Mouse (Mus musculus): ENCODE results near the gene Ank3. TPM values are rescaled to one million over a fixed set of nuclear protein-coding genes. Genes with fewer than 3 reads are reported as not detected.

The Ank3 gene
- polyA plus RNA-seq, 1 experiment from 2014 or later, result 13.4 TPM

DNA sequence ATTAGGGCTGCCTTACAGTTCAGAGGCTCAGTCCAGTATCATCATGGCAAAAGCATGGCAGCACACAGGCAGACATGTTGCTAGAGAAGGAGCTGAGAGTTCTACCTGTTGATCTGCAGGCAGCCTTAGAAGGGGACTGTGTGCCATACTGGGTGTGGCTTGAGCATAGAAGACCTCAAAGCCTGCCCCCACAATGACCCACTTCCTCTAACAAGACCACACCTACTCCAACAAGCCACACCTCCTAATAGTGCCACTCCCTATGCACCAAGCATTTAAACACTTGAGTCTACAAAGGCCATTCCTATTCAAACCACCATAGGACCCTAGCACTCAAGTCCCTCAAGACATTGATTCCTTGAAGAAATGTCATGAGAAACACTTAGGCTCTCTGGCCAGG, 643.0 kb downstream of the Ank3 start:
- Histone ChIP-seq H3K27ac (ENCODE audit: low read depth, low read length) (no peak overlapping the region), H3K9me3 (ENCODE audit: control insufficient read depth, low read length) (no peaks in the 10 kb centered on the region), H3K4me2 (no peak overlapping the region), H3K9ac (ENCODE audit: low read depth, low read length) (no peak overlapping the region), H3K36me3 (ENCODE audit: control insufficient read depth, insufficient read depth, low read length) (no peaks in the 10 kb centered on the region), H3K27me3 (replicated peaks; ENCODE audit: control insufficient read depth, insufficient read depth, low read length) (no peaks in the 10 kb centered on the region), H3K4me3 (ENCODE audit: low read depth, low read length) (no peak overlapping the region), H3K4me1 (replicated peaks; ENCODE audit: control insufficient read depth, insufficient read depth, low read length) (no peaks in the 10 kb centered on the region)
- no peak for DNase-seq (ENCODE audit: low spot score)
- no peak for ATAC-seq (replicated peaks; ENCODE audit: low FRiP score)

GRCm38 (mm10) chr10:70045722-70046121, 647.1 kb downstream of the Ank3 start:
- no peak for ATAC-seq (replicated peaks; ENCODE audit: low FRiP score)
- Histone ChIP-seq H3K4me1 (replicated peaks; ENCODE audit: control insufficient read depth, insufficient read depth, low read length) (no peaks in the 10 kb centered on the region), H3K4me2 (no peak overlapping the region), H3K4me3 (ENCODE audit: low read depth, low read length) (no peak overlapping the region), H3K27ac (ENCODE audit: low read depth, low read length) (no peak overlapping the region), H3K9ac (ENCODE audit: low read depth, low read length) (no peak overlapping the region), H3K9me3 (ENCODE audit: control insufficient read depth, low read length) (no peaks in the 10 kb centered on the region), H3K27me3 (replicated peaks; ENCODE audit: control insufficient read depth, insufficient read depth, low read length) (no peaks in the 10 kb centered on the region), H3K36me3 (ENCODE audit: control insufficient read depth, insufficient read depth, low read length) (no peaks in the 10 kb centered on the region)
- DNase-seq (ENCODE audit: low spot score), result no peak
- WGBS, result 76% methylated on average over 2 of the region's 2 CpGs

DNA sequence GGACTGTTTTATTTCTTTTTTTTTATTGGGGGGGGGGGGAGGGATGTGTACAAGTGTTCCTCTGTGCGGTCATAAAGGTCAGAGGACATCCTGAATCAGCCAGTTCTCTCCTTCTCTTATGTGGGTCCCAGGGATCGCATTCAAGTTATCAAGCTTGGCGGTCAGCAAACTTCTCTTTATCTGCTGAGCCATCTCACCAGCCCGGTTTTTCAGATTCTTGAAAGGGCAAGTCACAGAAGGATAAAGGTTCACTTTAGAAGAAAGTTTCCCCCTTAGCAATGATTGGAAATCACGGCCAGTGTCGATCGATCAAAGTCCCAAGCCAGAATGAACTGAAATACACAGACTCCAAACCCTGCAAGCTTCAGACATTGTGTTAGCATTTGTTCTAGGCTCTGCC, 651.2 kb downstream of the Ank3 start:
- no peaks in the 10 kb centered on the region for H3K27me3 ChIP-seq (replicated peaks; ENCODE audit: control insufficient read depth, insufficient read depth, low read length)
- no peak for ATAC-seq (replicated peaks; ENCODE audit: low FRiP score)
- WGBS, result 79% methylated on average over 7 of the region's 7 CpGs
- peaks cover 4% of the 10 kb centered on the region for H3K9me3 ChIP-seq (ENCODE audit: control insufficient read depth, low read length)
- no peaks in the 10 kb centered on the region for H3K4me1 ChIP-seq (replicated peaks; ENCODE audit: control insufficient read depth, insufficient read depth, low read length)
- no peak overlapping the region for H3K9ac ChIP-seq (ENCODE audit: low read depth, low read length)
- H3K4me3 ChIP-seq (ENCODE audit: low read depth, low read length), result no peak overlapping the region
- H3K27ac ChIP-seq (ENCODE audit: low read depth, low read length), result no peak overlapping the region
- H3K4me2 ChIP-seq, result no peak overlapping the region
- no peaks in the 10 kb centered on the region for H3K36me3 ChIP-seq (ENCODE audit: control insufficient read depth, insufficient read depth, low read length)
- no peak for DNase-seq (ENCODE audit: low spot score)

DNA sequence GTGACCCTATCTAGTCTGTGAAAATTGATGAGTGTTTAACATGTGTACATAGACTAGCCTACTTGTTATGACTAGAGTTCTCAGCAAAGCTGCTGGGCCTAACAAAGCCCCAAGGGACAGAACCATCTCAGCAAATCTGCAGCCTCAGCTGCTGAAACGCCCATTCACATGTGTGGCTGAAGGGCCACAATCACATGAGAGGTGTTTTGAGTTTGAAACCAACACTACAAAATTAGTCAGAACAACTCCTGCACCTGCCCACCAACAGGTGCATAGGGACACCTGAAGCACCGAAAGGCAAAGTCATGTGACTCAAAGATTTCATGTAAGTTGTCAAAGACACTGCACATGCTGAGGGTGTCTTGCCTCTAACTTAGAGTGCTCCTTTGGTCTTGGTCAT, 656.7 kb downstream of the Ank3 start:
- DNase-seq (ENCODE audit: low spot score) (no peak), ATAC-seq (replicated peaks; ENCODE audit: low FRiP score) (no peak)
- Histone ChIP-seq H3K36me3 (ENCODE audit: control insufficient read depth, insufficient read depth, low read length) (no peaks in the 10 kb centered on the region), H3K9ac (ENCODE audit: low read depth, low read length) (no peak overlapping the region), H3K4me1 (replicated peaks; ENCODE audit: control insufficient read depth, insufficient read depth, low read length) (no peaks in the 10 kb centered on the region), H3K27ac (ENCODE audit: low read depth, low read length) (no peak overlapping the region), H3K9me3 (ENCODE audit: control insufficient read depth, low read length) (peaks cover 4% of the 10 kb centered on the region), H3K4me3 (ENCODE audit: low read depth, low read length) (no peak overlapping the region), H3K27me3 (replicated peaks; ENCODE audit: control insufficient read depth, insufficient read depth, low read length) (no peaks in the 10 kb centered on the region), H3K4me2 (no peak overlapping the region)
- 82% methylated on average over 2 of the region's 2 CpGs for WGBS

- Histone ChIP-seq H3K4me2 (no peak overlapping the region), H3K4me1 (replicated peaks; ENCODE audit: control insufficient read depth, insufficient read depth, low read length) (no peaks in the 10 kb centered on the region), H3K9me3 (ENCODE audit: control insufficient read depth, low read length) (peaks cover 4% of the 10 kb centered on the region), H3K27ac (ENCODE audit: low read depth, low read length) (no peak overlapping the region), H3K36me3 (ENCODE audit: control insufficient read depth, insufficient read depth, low read length) (no peaks in the 10 kb centered on the region), H3K9ac (ENCODE audit: low read depth, low read length) (no peak overlapping the region), H3K4me3 (ENCODE audit: low read depth, low read length) (no peak overlapping the region), H3K27me3 (replicated peaks; ENCODE audit: control insufficient read depth, insufficient read depth, low read length) (no peaks in the 10 kb centered on the region)
- DNase-seq (ENCODE audit: low spot score) (no peak), ATAC-seq (replicated peaks; ENCODE audit: low FRiP score) (no peak)
- WGBS, result 55% methylated on average over 3 of the region's 3 CpGs
Measured at GRCm38 (mm10) chr10:70057064-70057463, 658.5 kb downstream of the Ank3 start.

GRCm38 (mm10) chr10:70060021-70060688, 661.6 kb downstream of the Ank3 start:
- Histone ChIP-seq H3K36me3 (ENCODE audit: control insufficient read depth, insufficient read depth, low read length) (no peaks in the 10 kb centered on the region), H3K4me1 (replicated peaks; ENCODE audit: control insufficient read depth, insufficient read depth, low read length) (no peaks in the 10 kb centered on the region), H3K27me3 (replicated peaks; ENCODE audit: control insufficient read depth, insufficient read depth, low read length) (no peaks in the 10 kb centered on the region), H3K4me2 (no peak overlapping the region), H3K9ac (ENCODE audit: low read depth, low read length) (no peak overlapping the region), H3K4me3 (ENCODE audit: low read depth, low read length) (no peak overlapping the region), H3K27ac (ENCODE audit: low read depth, low read length) (no peak overlapping the region), H3K9me3 (ENCODE audit: control insufficient read depth, low read length) (no peaks in the 10 kb centered on the region; the same call in 1 of the 2 replicates)
- ATAC-seq (replicated peaks; ENCODE audit: low FRiP score) (no peak), DNase-seq (ENCODE audit: low spot score) (no peak)
- 78% methylated on average over 19 of the region's 19 CpGs for WGBS

GRCm38 (mm10) chr10:70060689-70061081, 662.1 kb downstream of the Ank3 start:
- Histone ChIP-seq H3K4me3 (ENCODE audit: low read depth, low read length) (no peak overlapping the region), H3K4me2 (no peak overlapping the region), H3K9me3 (ENCODE audit: control insufficient read depth, low read length) (no peaks in the 10 kb centered on the region; the same call in 1 of the 2 replicates), H3K36me3 (ENCODE audit: control insufficient read depth, insufficient read depth, low read length) (no peaks in the 10 kb centered on the region), H3K27me3 (replicated peaks; ENCODE audit: control insufficient read depth, insufficient read depth, low read length) (no peaks in the 10 kb centered on the region), H3K27ac (ENCODE audit: low read depth, low read length) (no peak overlapping the region), H3K9ac (ENCODE audit: low read depth, low read length) (no peak overlapping the region), H3K4me1 (replicated peaks; ENCODE audit: control insufficient read depth, insufficient read depth, low read length) (no peaks in the 10 kb centered on the region)
- DNase-seq (ENCODE audit: low spot score) (no peak), ATAC-seq (replicated peaks; ENCODE audit: low FRiP score) (no peak)
- WGBS, result 43% methylated on average over 10 of the region's 10 CpGs

DNA sequence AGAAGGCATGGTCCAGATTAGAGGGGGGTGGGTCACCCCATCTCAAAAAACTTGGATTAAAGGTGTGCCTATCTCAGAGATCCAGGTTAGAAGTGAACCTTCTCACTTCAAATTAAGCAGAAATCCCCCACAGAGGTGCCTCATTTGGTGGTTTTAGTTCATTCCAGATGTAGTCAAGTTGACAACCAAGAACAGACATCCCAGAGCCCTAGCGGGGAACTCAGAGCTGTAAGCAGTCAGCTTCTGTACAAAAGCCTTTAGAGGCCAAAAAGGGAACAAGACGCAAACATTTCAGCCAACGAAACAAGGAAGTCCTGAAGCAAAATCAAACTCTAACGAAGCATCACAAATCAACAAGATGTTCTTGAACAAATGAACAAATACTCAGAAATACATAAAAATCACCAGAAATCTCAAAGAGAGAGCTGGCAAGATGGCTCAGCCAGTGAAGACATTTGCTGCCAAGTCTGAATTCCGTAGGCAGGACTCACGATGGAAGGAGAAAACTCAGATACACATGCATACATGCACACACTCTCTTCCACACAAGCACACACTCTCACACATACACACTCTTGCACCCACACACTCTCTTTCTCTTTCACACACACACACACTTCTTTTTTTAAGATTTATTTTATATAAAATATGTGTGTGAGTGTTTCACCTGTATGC, 665.4 kb downstream of the Ank3 start:
- no peaks in the 10 kb centered on the region for H3K27me3 ChIP-seq (replicated peaks; ENCODE audit: control insufficient read depth, insufficient read depth, low read length)
- no peaks in the 10 kb centered on the region; the same call in 1 of the 2 replicates for H3K9me3 ChIP-seq (ENCODE audit: control insufficient read depth, low read length)
- DNase-seq (ENCODE audit: low spot score) (no peak), ATAC-seq (replicated peaks; ENCODE audit: low FRiP score) (no peak)
- H3K27ac ChIP-seq (ENCODE audit: low read depth, low read length), result no peak overlapping the region
- no peak overlapping the region for H3K9ac ChIP-seq (ENCODE audit: low read depth, low read length)
- 84% methylated on average over 6 of the region's 6 CpGs for WGBS
- no peak overlapping the region for H3K4me3 ChIP-seq (ENCODE audit: low read depth, low read length)
- no peaks in the 10 kb centered on the region for H3K4me1 ChIP-seq (replicated peaks; ENCODE audit: control insufficient read depth, insufficient read depth, low read length)
- H3K36me3 ChIP-seq (ENCODE audit: control insufficient read depth, insufficient read depth, low read length), result no peaks in the 10 kb centered on the region
- no peak overlapping the region for H3K4me2 ChIP-seq

DNA sequence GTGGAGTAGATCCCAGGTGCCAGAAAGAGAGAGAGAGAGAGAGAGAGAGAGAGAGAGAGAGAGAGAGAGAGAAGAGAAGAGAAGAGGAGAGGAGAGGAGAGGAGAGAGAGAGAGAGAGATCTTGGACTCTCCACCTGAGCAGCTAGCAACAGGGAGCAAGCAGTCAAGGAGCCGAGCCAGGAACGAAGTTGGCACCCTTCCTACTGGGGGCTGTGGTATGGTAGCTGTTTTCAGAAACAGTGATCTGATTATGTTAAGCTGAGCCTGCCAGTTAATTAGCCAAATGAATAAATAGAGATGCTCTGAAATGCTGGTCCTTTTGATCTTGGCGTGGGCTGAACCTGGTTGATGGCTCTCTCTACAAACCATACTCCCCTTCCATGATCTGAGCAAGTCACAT, 666.6 kb downstream of the Ank3 start:
- no peaks in the 10 kb centered on the region for H3K4me1 ChIP-seq (replicated peaks; ENCODE audit: control insufficient read depth, insufficient read depth, low read length)

More for the DNA sequence above, 666.6 kb downstream of the Ank3 start:
- Histone ChIP-seq H3K9ac (ENCODE audit: low read depth, low read length) (no peak overlapping the region), H3K9me3 (ENCODE audit: control insufficient read depth, low read length) (no peaks in the 10 kb centered on the region; the same call in 1 of the 2 replicates), H3K4me2 (no peak overlapping the region), H3K4me3 (ENCODE audit: low read depth, low read length) (no peak overlapping the region), H3K36me3 (ENCODE audit: control insufficient read depth, insufficient read depth, low read length) (no peaks in the 10 kb centered on the region), H3K27ac (ENCODE audit: low read depth, low read length) (no peak overlapping the region), H3K27me3 (replicated peaks; ENCODE audit: control insufficient read depth, insufficient read depth, low read length) (no peaks in the 10 kb centered on the region)
- 79% methylated on average over 3 of the region's 3 CpGs for WGBS
- DNase-seq (ENCODE audit: low spot score) (no peak), ATAC-seq (replicated peaks; ENCODE audit: low FRiP score) (no peak)

All from liver, embryonic 11.5 days (tissue).